Mouse (Mus musculus) inflammation-experienced regulatory T-cells (primary cell): ENCODE measurements around the gene Gm20909. TPM values are rescaled to one million over a fixed set of nuclear protein-coding genes. Genes with fewer than 3 reads are reported as not detected.

Experiments used
- polyA plus RNA-seq, 2 experiments: library from polyadenylated mRNA; unstranded; fragments of 100-300 nt; shearing (Covaris generic); gene quantifications; one replicate each; pipeline ENCODE4 v1.2.1; 2017

Gm20909 gene
- not detected for polyA plus RNA-seq

GRCm38 (mm10) chrY:21164270-21164669 lies at the start of gene Gm20909:
Gene Gm20909 (plus strand): TSS chrY:21164570.

Other genes with a start within 250 kb of the Gm20909 start
- under 1 TPM in 1 of 2 experiments, not detected in 1; 0.31 TPM for gene Gm29866, start 170.9 kb upstream of the Gm20909 start, polyA plus RNA-seq
- gene Gm20865, start 77.0 kb downstream of the Gm20909 start, polyA plus RNA-seq, result not detected